Mouse (Mus musculus) erythroid progenitor cell, adult 5-6 weeks (primary cell): ENCODE data around the gene Pnpla7. TPM values are rescaled to one million over a fixed set of nuclear protein-coding genes. Genes with fewer than 3 reads are reported as not detected.
"Not testable (repeated sequence)": the region's sequence is repeated elsewhere in the genome, so short reads cannot be mapped to it uniquely, and the experiment has no call there.

Experiments used
- ATAC-seq: replicated peaks from 2 replicates; pipeline ENCODE4 v1.8.0; 2016; ENCODE audit warnings: moderate number of reproducible peaks, mild to moderate bottlenecking, moderate TSS enrichment, inconsistent platforms; ENCODE audit not compliant: poor library complexity, low FRiP score, severe bottlenecking
- total RNA-seq, 2 experiments: library from RNA; stranded (forward) in 1 of 2; stranded (reverse) in 1 of 2; fragments of 150-400 nt in 1 of 2; fragments of 186-747, 209-891 nt in 1 of 2; gene quantifications; 2 replicates each; pipeline versions ENCODE4 v1.2.3 to v1.2.4; 2015 to 2017; ENCODE audit warnings: low replicate concordance in 2 of 2

Pnpla7 gene
- 37.3 and 37.8 TPM in 2 replicates for total RNA-seq (2015; ENCODE audit: low replicate concordance)
- total RNA-seq (2017; ENCODE audit: low replicate concordance): 30.0 and 37.0 TPM in 2 replicates

DNA sequence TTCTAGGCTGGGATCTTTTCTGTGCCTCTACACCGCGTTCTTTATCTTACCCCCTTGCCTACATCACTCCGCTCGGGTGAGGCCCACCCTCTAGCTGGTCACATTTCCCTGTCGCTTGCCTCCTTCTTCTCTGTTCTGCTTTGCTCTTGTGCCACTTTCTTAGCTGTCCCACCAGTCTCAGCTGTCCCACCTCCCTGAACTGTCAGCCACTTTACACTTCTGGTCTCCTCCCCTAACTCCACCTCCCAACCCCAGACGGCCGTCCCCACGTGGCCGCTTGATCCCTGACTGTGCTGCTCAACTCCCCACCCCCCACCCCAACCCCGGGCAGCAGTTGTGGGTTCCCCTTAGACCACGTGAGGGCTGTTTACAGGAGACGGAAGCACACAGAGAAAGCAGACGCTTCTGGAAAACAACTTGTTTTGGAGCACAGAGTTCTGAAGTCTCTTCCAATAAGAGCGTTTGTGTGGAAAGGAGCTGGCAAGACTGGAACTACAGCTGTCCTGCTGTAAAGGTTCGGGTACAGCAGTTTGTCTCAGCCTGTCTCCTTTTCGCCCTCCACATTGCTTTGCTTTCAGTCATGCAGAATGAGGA lies at the start of gene Pnpla7:
TSS of gene Pnpla7 (plus strand) at position 330 of the 594 bp plus-strand sequence.
- ATAC-seq: peak; percentile 59

DNA sequence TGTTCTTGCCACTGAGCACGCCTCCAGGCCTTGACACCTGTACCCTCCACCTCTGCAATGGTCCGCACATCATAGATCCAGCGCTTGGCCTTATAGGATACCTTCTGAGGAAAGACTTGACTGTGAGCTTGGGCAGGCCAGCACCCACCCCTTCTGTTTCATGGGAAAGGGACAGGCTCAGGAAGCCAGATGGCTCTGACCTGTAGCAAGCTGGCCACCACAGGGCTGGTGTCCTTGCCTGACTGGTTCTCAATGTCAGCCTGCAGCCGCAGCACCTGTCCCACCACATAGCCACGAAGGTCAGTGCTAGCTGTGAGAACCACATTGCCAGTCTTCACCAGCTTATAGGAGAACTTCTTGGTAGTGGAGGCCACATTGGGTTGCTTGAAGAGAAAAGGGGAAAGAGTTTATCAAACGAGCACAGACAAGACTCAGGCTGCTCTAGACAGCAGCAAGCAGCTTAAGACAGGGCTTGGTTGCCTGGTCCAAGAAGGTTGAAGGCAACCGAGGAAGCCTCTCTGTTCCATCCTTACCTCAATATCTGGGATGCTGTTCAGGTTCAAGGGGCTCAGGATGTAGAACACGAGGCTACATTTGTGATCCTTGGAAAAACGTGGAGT lies 49.4 kb upstream of the Pnpla7 start:
- ATAC-seq: no peak

DNA sequence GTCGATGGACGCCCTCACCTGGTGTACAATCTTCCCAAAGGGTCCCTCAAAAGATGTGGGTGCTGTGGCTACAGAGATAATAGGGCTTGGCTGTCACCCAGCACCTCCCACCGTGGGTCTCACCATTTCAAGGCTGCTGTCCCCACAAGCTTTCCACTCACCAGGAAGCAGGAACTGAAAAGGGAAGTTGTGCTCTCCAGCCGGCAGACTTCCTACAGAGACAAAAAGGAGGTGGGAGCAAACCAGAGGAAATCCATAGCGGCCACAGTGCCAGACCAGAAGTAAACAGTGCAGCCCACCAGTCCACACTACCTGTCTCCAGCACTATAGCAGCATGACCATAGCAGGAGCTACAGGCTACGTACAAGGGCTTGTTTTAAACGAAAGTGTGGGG lies 48.9 kb upstream of the Pnpla7 start:
- no peak for ATAC-seq

DNA sequence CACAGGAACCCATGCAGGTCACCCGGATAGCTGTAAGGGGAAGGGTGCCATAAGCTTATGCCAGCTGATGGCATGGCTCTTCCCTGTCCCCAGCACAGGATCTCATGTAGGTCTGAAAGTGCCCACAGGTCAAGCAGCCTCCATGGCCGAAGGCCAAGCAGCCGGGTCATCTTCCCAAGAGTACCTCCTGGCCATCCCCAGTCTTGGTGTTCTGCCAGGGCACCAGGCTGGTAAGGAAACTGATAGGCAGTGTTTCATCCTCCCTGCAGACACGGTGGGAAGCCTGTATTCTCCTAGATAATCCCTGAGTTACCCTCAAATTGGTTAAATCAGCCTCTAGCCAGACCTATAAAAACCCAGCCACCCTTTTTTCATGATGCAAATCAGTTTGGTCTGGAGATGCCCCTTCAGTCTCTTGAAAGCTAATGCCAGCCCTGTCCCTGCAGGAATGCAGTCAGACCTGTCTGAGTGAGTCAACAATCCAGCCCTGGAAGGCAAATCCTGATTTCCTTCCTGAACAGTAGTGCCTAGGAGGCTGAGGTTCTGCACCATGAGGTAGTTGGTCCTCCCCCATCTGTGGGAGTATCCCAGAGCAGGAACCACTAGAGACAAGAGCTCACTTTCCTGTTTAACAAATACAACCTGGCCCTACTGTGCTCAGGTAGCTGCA lies 47.9 kb upstream of the Pnpla7 start:
- no peak for ATAC-seq

DNA sequence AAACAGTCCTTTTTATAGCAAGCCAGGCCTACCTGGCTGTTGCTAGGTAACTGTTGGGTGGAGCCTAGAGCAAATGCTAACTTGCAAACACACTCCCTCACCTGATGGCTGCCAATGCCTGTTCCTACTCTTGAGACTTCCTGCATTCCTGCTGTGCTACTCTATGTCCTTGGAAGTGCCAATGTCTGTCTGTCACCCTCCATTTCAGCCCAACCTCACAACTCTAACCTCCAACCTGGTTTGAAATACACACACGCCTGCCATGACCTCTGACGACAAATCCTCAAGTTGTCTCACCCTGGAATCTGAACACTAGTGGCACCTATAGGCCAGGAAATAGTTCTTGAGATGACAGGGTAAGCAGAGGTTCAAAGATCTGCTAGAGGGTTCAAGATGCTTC lies 46.7 kb upstream of the Pnpla7 start:
- no peak for ATAC-seq

DNA sequence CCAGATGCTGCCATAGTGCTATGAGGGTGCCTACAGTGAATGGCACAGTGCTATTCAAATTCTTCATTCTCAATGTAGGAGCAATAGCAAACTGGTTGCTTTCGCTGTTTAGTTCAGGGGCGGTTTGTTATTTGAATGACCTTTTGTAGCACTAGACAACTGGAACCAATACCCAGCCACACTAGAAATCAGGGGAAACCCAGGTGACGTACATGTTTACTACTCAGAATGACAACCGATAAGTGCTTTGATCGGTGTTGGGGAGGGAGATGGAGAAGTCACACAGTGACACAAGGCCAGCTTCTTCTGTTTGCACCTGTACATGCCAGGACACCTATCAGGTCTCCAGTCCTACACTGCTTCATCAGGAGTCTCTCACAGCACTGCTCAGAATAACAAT lies 46.2 kb upstream of the Pnpla7 start:
- ATAC-seq: no peak

DNA sequence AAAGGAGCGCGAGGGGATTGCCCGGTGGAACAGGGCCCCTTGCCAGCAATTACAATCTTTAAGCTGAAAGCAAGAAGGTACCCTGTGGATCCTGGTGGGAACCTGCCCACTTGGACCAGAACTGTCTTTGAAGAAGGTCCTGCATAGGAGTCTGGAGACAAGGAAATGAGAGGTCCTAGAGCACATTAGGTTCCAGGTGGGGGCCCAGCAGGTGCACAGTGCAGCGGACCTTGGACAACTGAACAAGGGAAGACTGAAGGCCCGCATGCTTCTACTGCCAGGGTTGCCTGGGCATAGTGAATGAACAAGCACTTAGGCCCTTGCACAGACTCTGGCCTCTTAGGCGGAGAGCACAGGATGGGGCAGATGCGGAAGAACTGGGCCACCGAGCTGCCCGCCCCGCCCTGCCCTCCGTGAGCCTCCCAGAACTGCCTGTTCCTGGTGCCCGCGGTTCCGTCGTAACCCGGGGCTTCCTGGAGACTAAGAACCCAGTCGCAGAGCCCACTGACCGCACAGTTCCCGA lies 41.3 kb upstream of the Pnpla7 start:
- peak; percentile 70 for ATAC-seq

DNA sequence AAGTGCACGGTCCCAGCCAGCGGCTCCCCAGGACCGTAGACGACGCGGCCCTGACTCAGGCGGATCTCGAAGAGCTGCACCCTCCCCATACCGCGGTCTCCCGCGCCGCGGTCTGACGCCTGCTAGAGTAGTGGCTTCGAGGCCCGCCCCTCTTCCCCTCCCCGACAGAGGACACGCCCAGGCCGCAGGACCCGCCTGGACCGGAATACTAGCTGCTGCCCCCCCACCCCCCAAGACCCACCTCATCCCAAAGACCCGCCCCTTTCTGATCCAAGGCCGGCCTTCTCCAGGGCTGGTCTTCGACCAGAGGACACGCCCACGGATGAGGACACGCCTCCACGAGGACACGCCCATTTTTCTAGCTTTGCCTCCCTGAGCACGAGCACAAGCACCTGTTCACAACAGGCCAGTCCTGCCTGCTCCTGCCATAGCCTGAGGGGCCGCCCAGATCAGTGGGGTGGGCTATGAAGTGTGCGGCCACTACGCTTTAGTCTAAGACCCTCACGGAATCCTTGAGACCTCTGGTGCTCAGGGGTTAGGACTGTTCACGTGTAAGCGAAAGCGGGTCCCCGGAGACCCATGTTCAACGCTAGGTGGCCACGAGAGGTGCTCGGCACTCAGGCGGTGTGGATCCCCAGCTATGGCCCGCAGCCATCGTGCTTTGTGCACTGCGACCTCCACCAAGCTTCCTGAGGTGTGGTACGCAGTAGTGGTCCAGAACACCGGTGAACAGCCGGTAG lies 40.6 kb upstream of the Pnpla7 start, which contains the start of gene Arrdc1:
TSS of gene Arrdc1 (minus strand) at position 196 of the 740 bp plus-strand sequence.
- ATAC-seq: peak; percentile 91

DNA sequence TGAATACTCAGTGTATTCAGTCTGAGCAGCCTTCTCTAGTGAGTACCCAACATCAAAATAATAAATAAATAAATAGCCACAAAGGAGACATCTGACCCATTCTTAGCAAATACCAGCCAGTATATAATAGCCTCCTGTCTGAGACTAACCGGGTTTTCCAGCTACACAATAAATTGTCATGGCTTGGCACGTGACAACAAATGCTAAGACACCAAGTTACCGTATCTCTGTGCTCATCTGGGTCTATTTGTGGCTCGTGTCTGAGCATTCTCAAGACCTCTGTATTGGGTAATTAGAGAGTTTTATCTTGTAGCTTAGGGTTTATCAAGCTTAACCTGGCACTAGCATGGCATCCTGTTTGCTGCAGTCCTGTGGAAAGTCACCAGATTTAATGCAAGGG lies 33.7 kb upstream of the Pnpla7 start:
- ATAC-seq: no peak

DNA sequence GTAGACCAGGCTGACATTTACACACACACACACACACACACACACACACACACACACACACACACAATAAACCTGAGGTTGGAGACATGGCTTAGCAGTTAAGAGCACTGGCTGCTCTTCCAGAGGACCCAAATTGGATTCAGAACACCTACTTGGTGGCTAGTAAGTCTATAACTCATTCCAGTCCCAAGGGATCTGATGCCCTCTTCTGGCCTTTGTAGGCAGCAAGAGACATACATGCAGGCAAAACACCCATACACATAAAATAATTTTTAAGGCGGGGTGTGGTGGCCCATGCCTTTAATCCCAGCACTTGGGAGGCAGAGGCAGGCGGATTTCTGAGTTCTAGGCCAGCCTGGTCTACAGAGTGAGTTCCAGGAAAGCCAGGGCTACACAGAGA lies 31.5 kb upstream of the Pnpla7 start:
- ATAC-seq: not testable (repeated sequence)

DNA sequence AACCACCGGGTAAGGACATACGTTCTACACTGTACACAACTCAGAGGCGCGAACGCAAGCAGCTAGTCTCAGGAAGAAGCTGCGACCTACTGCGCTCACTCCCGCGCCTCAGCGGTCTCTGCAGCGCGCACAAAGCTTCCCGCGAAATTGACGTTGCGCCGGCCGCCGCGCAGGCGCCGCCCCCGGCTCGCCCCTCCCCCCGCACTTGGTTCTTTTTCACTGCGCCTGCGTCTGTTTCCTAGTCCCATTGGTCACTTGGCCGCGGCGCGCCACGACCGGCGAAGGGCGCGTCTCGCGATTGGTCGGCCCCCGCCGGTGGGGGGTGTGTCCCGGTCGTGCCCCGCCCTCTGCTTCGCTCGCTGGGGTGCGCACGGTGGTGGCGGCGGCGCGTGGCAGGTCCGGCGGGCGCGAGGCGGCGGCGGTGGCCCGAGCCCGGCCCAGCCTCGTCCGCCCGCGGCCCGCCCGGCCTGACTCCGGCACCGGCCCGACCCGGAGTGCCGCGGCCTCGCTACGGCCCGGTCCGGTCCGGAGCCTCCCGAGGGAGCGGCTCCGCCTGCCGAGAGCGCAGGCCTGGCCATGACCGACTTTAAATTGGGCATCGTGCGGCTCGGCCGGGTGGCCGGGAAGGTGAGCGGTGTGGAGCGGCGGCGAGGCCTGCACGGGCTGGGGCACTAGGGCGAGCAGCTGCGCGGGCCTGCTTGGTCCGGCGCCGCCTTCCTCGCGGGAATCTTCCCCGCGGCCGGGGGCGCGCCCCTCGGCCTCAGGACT lies 26.2 kb upstream of the Pnpla7 start, which contains the start of gene Zmynd19:
TSS of gene Zmynd19 (plus strand) at position 372 of the 768 bp plus-strand sequence.
- peak; percentile 97 for ATAC-seq

DNA sequence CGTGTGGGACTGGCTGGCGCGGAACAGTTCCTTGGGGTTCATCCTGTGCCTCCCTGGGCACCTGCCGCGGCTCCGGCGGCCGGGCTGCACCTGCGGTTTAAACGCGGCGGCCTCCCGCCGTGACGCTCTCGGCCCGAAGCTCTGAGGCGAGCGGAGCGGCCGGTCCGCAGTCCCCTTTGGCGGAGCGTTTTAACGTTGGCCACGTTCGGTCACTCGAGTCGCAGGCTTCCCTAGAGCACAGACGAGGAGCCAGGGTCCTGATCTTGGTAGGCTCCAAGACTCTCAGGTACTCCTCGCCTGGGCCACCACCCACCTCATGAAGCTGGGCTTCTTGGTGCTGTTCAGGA lies 25.7 kb upstream of the Pnpla7 start:
- peak; percentile 21 for ATAC-seq

DNA sequence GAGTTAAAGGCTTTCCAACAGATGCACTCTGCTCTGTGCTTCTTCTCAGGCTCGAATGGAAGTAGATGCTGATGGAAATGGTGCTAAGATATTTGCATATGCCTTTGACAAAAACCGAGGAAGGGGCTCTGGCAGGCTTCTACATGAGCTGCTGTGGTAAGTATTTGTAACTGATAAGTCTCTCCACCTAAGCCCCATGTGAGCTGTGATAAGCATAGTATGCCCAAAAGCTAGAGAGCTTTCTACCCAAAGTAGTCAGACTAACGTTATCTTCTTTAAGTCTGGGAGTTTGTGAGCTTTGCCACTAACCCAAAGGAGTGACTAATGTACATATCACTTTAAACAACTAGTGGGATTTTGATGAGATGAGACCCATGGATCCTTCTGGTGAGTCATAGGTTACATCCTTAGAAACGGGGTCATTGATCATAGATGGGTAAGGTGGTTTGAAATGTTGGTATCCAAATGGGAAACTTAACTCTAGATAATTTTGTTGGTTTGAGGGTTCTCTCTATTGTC lies 23.2 kb upstream of the Pnpla7 start:
- no peak for ATAC-seq

DNA sequence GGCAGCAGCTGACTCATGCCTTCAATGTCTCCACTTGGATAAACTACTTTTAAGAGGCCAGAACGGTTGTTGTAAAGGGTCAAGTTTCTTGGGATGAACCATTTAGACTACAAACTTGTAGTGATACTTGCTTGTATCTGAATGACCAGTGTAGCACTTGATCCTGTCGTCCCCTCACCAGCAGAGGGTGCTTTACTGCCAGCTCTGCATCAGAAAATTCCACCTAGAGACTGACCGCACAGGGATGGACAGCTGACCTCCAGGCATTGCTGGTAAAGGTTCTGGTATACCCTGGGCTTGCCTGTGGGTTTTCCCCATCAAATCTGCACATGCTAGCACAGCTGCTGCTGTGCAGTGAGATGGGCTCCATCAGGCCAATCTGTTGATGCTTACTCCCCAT lies 14.9 kb upstream of the Pnpla7 start:
- no peak for ATAC-seq

DNA sequence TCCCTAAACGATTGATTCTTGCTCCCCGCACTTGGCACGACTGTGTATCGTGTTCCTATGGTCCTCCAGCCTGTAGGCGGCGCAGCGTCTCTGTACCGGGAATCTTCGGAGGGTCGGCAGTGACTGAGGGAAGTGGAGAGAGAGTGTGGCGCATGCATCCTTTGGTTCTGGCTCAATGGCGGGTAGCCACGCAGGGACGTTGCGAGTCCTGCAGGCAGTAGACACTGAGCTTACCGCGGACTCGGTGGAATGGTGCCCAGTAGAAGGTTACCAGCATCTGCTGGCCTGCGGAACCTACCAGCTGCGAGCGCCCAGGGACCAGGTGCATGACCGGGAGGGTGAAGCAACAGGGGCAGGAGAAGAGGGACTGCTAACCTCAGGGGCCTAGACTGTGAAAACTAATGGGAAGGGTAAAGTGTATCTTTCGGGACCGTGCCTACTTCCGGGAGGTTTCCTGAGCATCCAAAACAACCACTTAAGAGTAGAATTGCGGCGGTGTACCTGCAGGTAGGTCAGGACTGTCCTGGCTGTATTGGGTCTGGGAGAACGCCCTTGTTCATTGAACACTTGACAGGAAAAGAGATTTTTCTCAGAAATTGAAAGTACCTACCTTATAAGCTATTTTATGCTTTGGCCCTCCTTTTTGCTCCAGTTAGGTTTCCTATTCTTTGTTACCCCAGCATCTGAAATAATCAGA lies 13.4 kb upstream of the Pnpla7 start, which contains the start of gene Dph7:
TSS of gene Dph7 (plus strand) at position 97 of the 697 bp plus-strand sequence.
- ATAC-seq: peak; percentile 98

DNA sequence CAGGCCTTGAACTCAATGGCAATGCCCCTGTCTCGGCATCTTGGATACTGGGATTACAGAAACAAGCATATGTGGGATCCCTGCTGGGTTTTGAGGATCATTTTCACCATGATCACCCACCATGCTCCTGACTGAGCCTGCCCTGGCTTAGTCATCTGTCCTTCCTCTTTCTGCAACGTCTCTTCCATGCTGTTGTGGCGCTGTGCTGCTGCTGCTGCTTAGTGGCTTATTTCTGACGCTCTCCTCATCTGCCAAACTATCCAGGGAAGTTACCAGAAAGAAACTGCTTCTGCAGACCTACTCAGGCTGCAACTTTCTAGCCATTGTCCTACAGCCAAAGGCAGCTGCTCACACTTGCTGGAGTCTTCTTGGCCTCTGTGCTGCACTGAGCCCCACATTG lies 5.4 kb upstream of the Pnpla7 start:
- no peak for ATAC-seq

DNA sequence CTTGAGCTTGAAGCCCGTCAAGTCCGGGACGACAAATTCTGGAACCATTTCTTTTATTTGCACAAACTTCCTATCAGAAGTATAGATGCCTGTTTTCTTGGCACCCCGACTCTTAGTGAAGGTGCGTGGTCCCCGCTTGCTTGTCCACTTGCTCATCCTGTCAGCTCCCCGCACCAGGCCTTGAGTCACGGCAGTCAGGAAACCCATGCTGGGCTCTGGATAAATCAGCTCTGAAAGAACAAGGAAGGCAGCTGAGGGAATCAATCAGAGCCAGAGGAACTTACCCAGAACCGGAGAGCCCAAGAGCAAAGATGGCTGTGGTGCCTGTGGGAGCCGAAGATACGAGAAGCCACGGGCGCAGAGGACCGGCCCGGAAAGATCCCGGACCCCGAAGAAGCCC lies 1.4 kb upstream of the Pnpla7 start:
- peak; percentile 47 for ATAC-seq

DNA sequence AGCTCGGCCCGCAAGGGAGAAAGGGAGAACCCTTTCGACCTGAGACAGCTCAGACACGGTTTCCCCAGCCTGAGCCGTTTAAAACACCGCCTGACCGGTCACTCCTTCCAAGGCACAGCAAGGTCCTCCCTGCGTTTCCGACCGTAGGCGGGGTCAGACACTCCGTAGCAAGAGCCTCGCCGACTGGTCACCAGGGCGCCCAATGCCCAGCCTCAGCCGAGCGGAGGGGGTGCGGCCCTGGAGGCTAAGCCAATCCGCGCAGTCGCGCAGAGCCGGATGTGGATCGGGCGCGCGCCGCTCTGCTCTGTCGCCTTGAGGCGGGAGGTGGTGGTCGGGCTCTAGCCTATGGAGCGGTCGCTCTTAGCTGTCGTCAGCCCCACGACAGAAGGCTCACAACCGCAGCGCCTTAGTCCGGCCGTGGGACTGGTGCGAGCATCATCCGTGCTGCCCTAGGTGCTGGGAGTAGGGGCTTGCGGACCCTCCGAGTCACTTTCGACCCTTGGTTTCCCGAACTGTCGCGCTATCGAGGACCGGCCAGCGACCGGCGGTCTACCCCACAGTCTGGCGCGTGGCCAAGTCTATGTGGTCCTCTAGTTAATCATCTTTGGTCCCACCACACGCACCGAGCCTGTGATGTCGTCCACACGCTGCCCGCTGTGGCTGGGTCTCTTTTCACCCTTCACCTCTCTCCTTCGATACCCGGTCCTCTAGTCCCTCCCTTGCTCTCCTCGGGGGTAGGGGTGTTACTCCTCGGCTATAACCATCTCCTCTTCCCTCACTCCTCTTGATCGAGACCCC lies 728 bp upstream of the Pnpla7 start, which contains the start of gene Mrpl41:
TSS of gene Mrpl41 (minus strand) at position 193 of the 798 bp plus-strand sequence.
- peak; percentile 89 for ATAC-seq
